Mouse (Mus musculus) liver, embryonic 12.5 days (tissue): ENCODE measurements around the gene Ube2j1. TPM values are rescaled to one million over a fixed set of nuclear protein-coding genes. Genes with fewer than 3 reads are reported as not detected.

Experiments used
- ATAC-seq: fragments of 200-750 bp; cut with Nextera tagmentation; 2 replicates; pipeline ENCODE4 v1.8.0; 2017; ENCODE audit warnings: moderate number of reproducible peaks, mild to moderate bottlenecking, moderate library complexity
- H3K27ac ChIP-seq: fragments of 300-500 bp; sonication (generic); 2 replicates; pipeline ENCODE4 v1.5.1; 2016; ENCODE audit warnings: mild to moderate bottlenecking
- H3K27me3 ChIP-seq: fragments of 300-500 bp; sonication (generic); replicated peaks from 2 replicates; pipeline ENCODE4 v1.6.1; 2016; ENCODE audit warnings: mild to moderate bottlenecking, moderate library complexity
- H3K36me3 ChIP-seq: fragments of 300-500 bp; sonication (generic); 2 replicates; pipeline ENCODE4 v1.6.1; 2016; ENCODE audit warnings: mild to moderate bottlenecking, moderate library complexity
- H3K4me1 ChIP-seq: fragments of 300-500 bp; sonication (generic); 2 replicates; pipeline ENCODE4 v1.6.1; 2016
- H3K4me2 ChIP-seq: fragments of 300-500 bp; sonication (generic); 2 replicates; pipeline ENCODE4 v1.6.1; 2016; ENCODE audit warnings: mild to moderate bottlenecking, moderate library complexity
- H3K4me3 ChIP-seq: fragments of 300-500 bp; sonication (generic); 2 replicates; pipeline ENCODE4 v1.5.1; 2016; ENCODE audit warnings: mild to moderate bottlenecking, moderate library complexity
- H3K9ac ChIP-seq: fragments of 300-500 bp; sonication (generic); 2 replicates; pipeline ENCODE4 v1.6.1; 2016; ENCODE audit warnings: mild to moderate bottlenecking, moderate library complexity
- H3K9me3 ChIP-seq: fragments of 300-500 bp; sonication (generic); replicated peaks from 2 replicates; pipeline ENCODE4 v1.6.1; 2016; ENCODE audit warnings: mild to moderate bottlenecking, moderate library complexity
- WGBS: fragments of 180-500 bp; shearing (Covaris S2); methylation state at CpG from one replicate; pipeline ENCODE4 v1.1.7; 2016; ENCODE audit not compliant: insufficient replicate concordance; 5-methylcytosine and 5-hydroxymethylcytosine counted together
- polyA plus RNA-seq: library from polyadenylated mRNA; unstranded; fragments of >200 nt; fragmentation: Nextera tagmentation; extraction: Ambion mirVana; gene quantifications from 2 replicates; pipeline ENCODE4 v1.2.1, GENCODE M21; 2016

The Ube2j1 gene
- polyA plus RNA-seq, 1 experiment from 2014 or later: 34.2 TPM

- 35% methylated on average over 7 of the region's 7 CpGs for WGBS
- no peak overlapping the region for H3K4me2 ChIP-seq
- no peak overlapping the region for H3K27ac ChIP-seq
- H3K4me1 ChIP-seq: no peaks in the 10 kb centered on the region
- H3K9me3 ChIP-seq: no peaks in the 10 kb centered on the region
- no peak for ATAC-seq
- no peaks in the 10 kb centered on the region for H3K36me3 ChIP-seq
- H3K4me3 ChIP-seq: no peak overlapping the region
- H3K27me3 ChIP-seq: 0 out of 2 replicates have a peak, but pooled peaks cover 9% of the 10 kb centered on the region
- no peak overlapping the region for H3K9ac ChIP-seq
Observed at GRCm38 (mm10) chr4:33061158-33061557, 29.9 kb downstream of the Ube2j1 start.

- ATAC-seq: no peak
- Histone ChIP-seq H3K9me3 (no peaks in the 10 kb centered on the region), H3K4me3 (no peak within 1 kb of the TSS), H3K4me1 (no peaks in the 10 kb centered on the region), H3K27ac (no peak within 1 kb of the TSS), H3K27me3 (0 out of 2 replicates have a peak, but pooled peaks cover 9% of the 10 kb centered on the region), H3K36me3 (no peaks in the 10 kb centered on the region), H3K9ac (no peak within 1 kb of the TSS), H3K4me2 (no peak within 1 kb of the TSS)
- 65% methylated on average over 4 of the region's 4 CpGs for WGBS
Observed at GRCm38 (mm10) chr4:33062981-33063380, 31.8 kb downstream of the Ube2j1 start, which contains the start of gene Gabrr2. TSS of gene Gabrr2 (plus strand) at chr4:33062999.

GRCm38 (mm10) chr4:33064986-33065385 is 33.8 kb downstream of the Ube2j1 start:
- Histone ChIP-seq H3K27me3 (0 out of 2 replicates have a peak, but pooled peaks cover 9% of the 10 kb centered on the region), H3K27ac (no peak overlapping the region), H3K4me1 (no peaks in the 10 kb centered on the region), H3K9me3 (no peaks in the 10 kb centered on the region), H3K4me3 (no peak overlapping the region), H3K36me3 (no peaks in the 10 kb centered on the region), H3K9ac (no peak overlapping the region), H3K4me2 (no peak overlapping the region)
- ATAC-seq: no peak
- WGBS: 73% methylated on average over 6 of the region's 6 CpGs

- H3K4me3 ChIP-seq: no peak overlapping the region
- H3K27ac ChIP-seq: no peak overlapping the region
- no peak for ATAC-seq
- H3K36me3 ChIP-seq: no peaks in the 10 kb centered on the region
- H3K9me3 ChIP-seq: no peaks in the 10 kb centered on the region
- WGBS: 46% methylated on average over 14 of the region's 14 CpGs
- H3K9ac ChIP-seq: no peak overlapping the region
- 0 out of 2 replicates have a peak, but pooled peaks cover 9% of the 10 kb centered on the region for H3K27me3 ChIP-seq
- no peaks in the 10 kb centered on the region for H3K4me1 ChIP-seq
- peak overlapping the region; percentile 1 for H3K4me2 ChIP-seq
Observed at GRCm38 (mm10) chr4:33066223-33066960, 35.2 kb downstream of the Ube2j1 start.

GRCm38 (mm10) chr4:33067331-33067730 is 36.1 kb downstream of the Ube2j1 start:
- no peak for ATAC-seq
- 0 out of 2 replicates have a peak, but pooled peaks cover 9% of the 10 kb centered on the region for H3K27me3 ChIP-seq
- no peaks in the 10 kb centered on the region for H3K36me3 ChIP-seq
- H3K4me3 ChIP-seq: no peak overlapping the region
- H3K4me1 ChIP-seq: peaks cover 6% of the 10 kb centered on the region
- H3K9ac ChIP-seq: no peak overlapping the region
- H3K9me3 ChIP-seq: no peaks in the 10 kb centered on the region
- H3K4me2 ChIP-seq: no peak overlapping the region
- H3K27ac ChIP-seq: no peak overlapping the region
- WGBS: 79% methylated on average over 3 of the region's 3 CpGs

GRCm38 (mm10) chr4:33067826-33068225 is 36.6 kb downstream of the Ube2j1 start:
- no peak for ATAC-seq
- WGBS: 68% methylated on average over 6 of the region's 6 CpGs
- Histone ChIP-seq H3K4me3 (no peak overlapping the region), H3K27ac (no peak overlapping the region), H3K4me2 (no peak overlapping the region), H3K9me3 (no peaks in the 10 kb centered on the region), H3K9ac (no peak overlapping the region), H3K36me3 (no peaks in the 10 kb centered on the region), H3K4me1 (peaks cover 11% of the 10 kb centered on the region), H3K27me3 (0 out of 2 replicates have a peak, but pooled peaks cover 8% of the 10 kb centered on the region)

GRCm38 (mm10) chr4:33068894-33069293 is 37.7 kb downstream of the Ube2j1 start:
- Histone ChIP-seq H3K27ac (no peak overlapping the region), H3K9me3 (no peaks in the 10 kb centered on the region), H3K4me1 (peaks cover 20% of the 10 kb centered on the region), H3K4me3 (no peak overlapping the region), H3K9ac (no peak overlapping the region), H3K36me3 (no peaks in the 10 kb centered on the region), H3K4me2 (no peak overlapping the region), H3K27me3 (no peaks in the 10 kb centered on the region)
- 58% methylated on average over 6 of the region's 6 CpGs for WGBS
- ATAC-seq: no peak

GRCm38 (mm10) chr4:33070326-33070725 is 39.1 kb downstream of the Ube2j1 start:
- no peaks in the 10 kb centered on the region for H3K36me3 ChIP-seq
- ATAC-seq: no peak
- H3K4me1 ChIP-seq: peaks cover 20% of the 10 kb centered on the region
- WGBS: 78% methylated on average over 6 of the region's 6 CpGs
- no peaks in the 10 kb centered on the region for H3K27me3 ChIP-seq
- no peak overlapping the region for H3K4me3 ChIP-seq
- H3K27ac ChIP-seq: no peak overlapping the region
- H3K9ac ChIP-seq: no peak overlapping the region
- no peak overlapping the region for H3K4me2 ChIP-seq
- H3K9me3 ChIP-seq: no peaks in the 10 kb centered on the region

- no peaks in the 10 kb centered on the region for H3K9me3 ChIP-seq
- 77% methylated on average over 6 of the region's 6 CpGs for WGBS
- ATAC-seq: no peak
- H3K36me3 ChIP-seq: no peaks in the 10 kb centered on the region
- H3K4me1 ChIP-seq: peaks cover 20% of the 10 kb centered on the region
- no peak overlapping the region for H3K9ac ChIP-seq
- H3K4me3 ChIP-seq: no peak overlapping the region
- H3K27ac ChIP-seq: no peak overlapping the region
- H3K27me3 ChIP-seq: no peaks in the 10 kb centered on the region
- H3K4me2 ChIP-seq: no peak overlapping the region
Observed at GRCm38 (mm10) chr4:33071337-33071736, 40.1 kb downstream of the Ube2j1 start.

- H3K4me1 ChIP-seq: peaks cover 20% of the 10 kb centered on the region
- H3K9ac ChIP-seq: no peak overlapping the region
- ATAC-seq: peak; percentile 57
Observed at GRCm38 (mm10) chr4:33072526-33073161, 41.4 kb downstream of the Ube2j1 start.

GRCm38 (mm10) chr4:33074406-33074805 is 43.2 kb downstream of the Ube2j1 start:
- H3K4me3 ChIP-seq: no peak overlapping the region
- no peaks in the 10 kb centered on the region for H3K36me3 ChIP-seq
- no peak overlapping the region for H3K9ac ChIP-seq
- ATAC-seq: no peak
- H3K27me3 ChIP-seq: no peaks in the 10 kb centered on the region
- no peak overlapping the region for H3K4me2 ChIP-seq
- no peak overlapping the region for H3K27ac ChIP-seq
- H3K9me3 ChIP-seq: no peaks in the 10 kb centered on the region
- 66% methylated on average over 4 of the region's 4 CpGs for WGBS
- peaks cover 20% of the 10 kb centered on the region for H3K4me1 ChIP-seq

More at GRCm38 (mm10) chr4:33072526-33073161, 41.4 kb downstream of the Ube2j1 start:
- 12% methylated on average over 11 of the region's 11 CpGs for WGBS
- Histone ChIP-seq H3K9me3 (no peaks in the 10 kb centered on the region), H3K36me3 (no peaks in the 10 kb centered on the region), H3K27ac (no peak overlapping the region), H3K4me3 (no peak overlapping the region), H3K27me3 (no peaks in the 10 kb centered on the region), H3K4me2 (peak overlapping the region; percentile 42)

GRCm38 (mm10) chr4:33074851-33075250 is 43.6 kb downstream of the Ube2j1 start:
- H3K4me1 ChIP-seq: peaks cover 20% of the 10 kb centered on the region
- H3K4me2 ChIP-seq: no peak overlapping the region
- no peak overlapping the region for H3K9ac ChIP-seq
- no peaks in the 10 kb centered on the region for H3K36me3 ChIP-seq
- no peak overlapping the region for H3K4me3 ChIP-seq
- no peaks in the 10 kb centered on the region for H3K27me3 ChIP-seq
- no peak for ATAC-seq
- 74% methylated on average over 5 of the region's 5 CpGs for WGBS
- H3K9me3 ChIP-seq: no peaks in the 10 kb centered on the region
- no peak overlapping the region for H3K27ac ChIP-seq
